Mouse (Mus musculus): Measurements from ENCODE around the gene Pank3.

DNA sequence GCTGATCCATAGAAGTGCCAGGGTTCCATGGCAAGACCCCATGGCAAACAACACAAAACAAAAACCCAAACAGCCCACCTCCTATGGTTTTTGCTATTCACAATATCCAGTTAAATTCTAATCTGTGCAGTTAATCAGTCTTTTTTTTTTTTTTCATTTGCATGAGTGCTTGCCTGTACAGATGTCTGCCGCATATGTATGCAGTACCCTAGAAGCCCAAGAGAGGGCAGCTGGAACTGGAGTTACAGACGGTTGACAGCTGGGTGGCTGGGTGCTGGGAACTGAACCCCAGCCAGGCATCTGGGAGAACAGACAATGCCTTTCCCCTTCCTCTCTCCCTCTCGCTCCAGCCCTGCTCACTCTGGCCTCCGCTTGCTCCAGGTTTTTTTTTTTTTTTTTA, 15.3 kb downstream of the Pank3 start:
- TF ChIP-seq POLR2A (IDR thresholded peaks at IDR 0.05; ENCODE audit: borderline replicate concordance, control insufficient read depth, low read depth, low read length) (no peak), CTCF (IDR thresholded peaks at IDR 0.05; ENCODE audit: control insufficient read depth, insufficient read depth, low read length) (no peak)

All from bone marrow, adult 2 months (tissue).